Mouse (Mus musculus) forebrain, embryonic 13.5 days (tissue): ENCODE results near the gene Tspan8. TPM values are rescaled to one million over a fixed set of nuclear protein-coding genes. Genes with fewer than 3 reads are reported as not detected.
A peak's percentile ranks its signal among the peaks of the same experiment; 100 is the strongest.

Source experiments
- ATAC-seq: fragments of 200-750 bp; cut with Nextera tagmentation; 2 replicates; pipeline ENCODE4 v1.8.0; 2017
- H3K27ac ChIP-seq: fragments of 300-500 bp; sonication (generic); 2 replicates; pipeline ENCODE4 v1.5.1; 2015; ENCODE audit warnings: inconsistent platforms, mild to moderate bottlenecking, moderate library complexity
- H3K27me3 ChIP-seq: fragments of 300-500 bp; sonication (generic); 2 replicates; pipeline ENCODE4 v1.6.1; 2015; ENCODE audit warnings: mild to moderate bottlenecking, inconsistent platforms
- H3K36me3 ChIP-seq: fragments of 300-500 bp; sonication (generic); 2 replicates; pipeline ENCODE4 v1.6.1; 2015; ENCODE audit warnings: mild to moderate bottlenecking, inconsistent platforms; ENCODE audit not compliant: poor library complexity, severe bottlenecking
- H3K4me1 ChIP-seq: fragments of 300-500 bp; sonication (generic); 2 replicates; pipeline ENCODE4 v1.6.1; 2015; ENCODE audit warnings: inconsistent platforms
- H3K4me2 ChIP-seq: fragments of 300-500 bp; sonication (generic); 2 replicates; pipeline ENCODE4 v1.6.1; 2015; ENCODE audit warnings: inconsistent platforms, mild to moderate bottlenecking, moderate library complexity
- H3K4me3 ChIP-seq: fragments of 300-500 bp; sonication (generic); 2 replicates; pipeline ENCODE4 v1.5.1; 2015; ENCODE audit warnings: mild to moderate bottlenecking, inconsistent platforms
- H3K9ac ChIP-seq: fragments of 300-500 bp; sonication (generic); 2 replicates; pipeline ENCODE4 v1.6.1; 2015; ENCODE audit warnings: mild to moderate bottlenecking, inconsistent platforms
- H3K9me3 ChIP-seq: fragments of 300-500 bp; sonication (generic); replicated peaks from 2 replicates; pipeline ENCODE4 v1.6.1; 2016; ENCODE audit warnings: inconsistent platforms
- WGBS: fragments of 180-500 bp; shearing (Covaris S2); methylation state at CpG from one replicate; pipeline ENCODE4 v1.1.7; 2015; 5-methylcytosine and 5-hydroxymethylcytosine counted together
- polyA plus RNA-seq: library from polyadenylated mRNA; unstranded; fragments of >200 nt; fragmentation: Nextera tagmentation; extraction: Ambion mirVana; gene quantifications from 2 replicates; pipeline ENCODE4 v1.2.1, GENCODE M21; 2015

The Tspan8 gene
- not detected in 2 replicates for polyA plus RNA-seq

GRCm38 (mm10) chr10:115816511-115816910 lies at the start of gene Tspan8:
TSS of gene Tspan8 (plus strand) at chr10:115816832.
- Histone ChIP-seq H3K4me1 (no peaks in the 10 kb centered on the region), H3K27ac (no peak within 1 kb of the TSS), H3K27me3 (no peaks in the 10 kb centered on the region), H3K36me3 (no peaks in the 10 kb centered on the region), H3K4me3 (no peak within 1 kb of the TSS), H3K4me2 (no peak within 1 kb of the TSS), H3K9me3 (no peaks in the 10 kb centered on the region), H3K9ac (no peak within 1 kb of the TSS)
- no peak for ATAC-seq
- 55% methylated on average over 6 of the region's 6 CpGs for WGBS

- no peaks in the 10 kb centered on the region for H3K9me3 ChIP-seq
- H3K27me3 ChIP-seq = no peaks in the 10 kb centered on the region
- no peak for ATAC-seq
- H3K36me3 ChIP-seq = no peaks in the 10 kb centered on the region
- WGBS = 96% methylated on average over 8 of the region's 8 CpGs
- no peak overlapping the region for H3K4me3 ChIP-seq
- no peaks in the 10 kb centered on the region for H3K4me1 ChIP-seq
- no peak overlapping the region for H3K9ac ChIP-seq
- no peak overlapping the region for H3K4me2 ChIP-seq
- no peak overlapping the region for H3K27ac ChIP-seq
Measured at GRCm38 (mm10) chr10:115770032-115770431, 46.6 kb upstream of the Tspan8 start.

GRCm38 (mm10) chr10:115774451-115774850 lies 42.2 kb upstream of the Tspan8 start:
- H3K4me1 ChIP-seq = no peaks in the 10 kb centered on the region
- no peaks in the 10 kb centered on the region for H3K9me3 ChIP-seq
- H3K9ac ChIP-seq = no peak overlapping the region
- H3K4me2 ChIP-seq = no peak overlapping the region
- no peaks in the 10 kb centered on the region for H3K36me3 ChIP-seq
- 67% methylated on average over 4 of the region's 4 CpGs for WGBS
- no peak for ATAC-seq
- H3K27me3 ChIP-seq = no peaks in the 10 kb centered on the region
- no peak overlapping the region for H3K4me3 ChIP-seq
- H3K27ac ChIP-seq = no peak overlapping the region

GRCm38 (mm10) chr10:115775945-115776905 lies 40.4 kb upstream of the Tspan8 start:
- H3K4me3 ChIP-seq = no peak overlapping the region
- no peak overlapping the region for H3K27ac ChIP-seq
- H3K9me3 ChIP-seq = no peaks in the 10 kb centered on the region
- H3K9ac ChIP-seq = no peak overlapping the region
- H3K27me3 ChIP-seq = no peaks in the 10 kb centered on the region
- H3K36me3 ChIP-seq = no peaks in the 10 kb centered on the region
- H3K4me2 ChIP-seq = no peak overlapping the region
- WGBS = 68% methylated on average over 17 of the region's 17 CpGs
- no peaks in the 10 kb centered on the region for H3K4me1 ChIP-seq
- peak; percentile 74 for ATAC-seq

- Histone ChIP-seq H3K4me3 (no peak overlapping the region), H3K36me3 (no peaks in the 10 kb centered on the region), H3K27me3 (no peaks in the 10 kb centered on the region), H3K4me1 (no peaks in the 10 kb centered on the region), H3K9ac (no peak overlapping the region), H3K27ac (no peak overlapping the region), H3K9me3 (no peaks in the 10 kb centered on the region), H3K4me2 (no peak overlapping the region)
- 81% methylated on average over 5 of the region's 5 CpGs for WGBS
- no peak for ATAC-seq
Measured at GRCm38 (mm10) chr10:115777366-115777765, 39.3 kb upstream of the Tspan8 start.

GRCm38 (mm10) chr10:115778624-115779023 lies 38.0 kb upstream of the Tspan8 start:
- H3K4me2 ChIP-seq = no peak overlapping the region
- ATAC-seq = no peak
- H3K4me3 ChIP-seq = no peak overlapping the region
- H3K9me3 ChIP-seq = no peaks in the 10 kb centered on the region
- H3K27ac ChIP-seq = no peak overlapping the region
- H3K4me1 ChIP-seq = no peaks in the 10 kb centered on the region
- H3K9ac ChIP-seq = no peak overlapping the region
- WGBS = 38% methylated on average over 5 of the region's 5 CpGs
- H3K36me3 ChIP-seq = no peaks in the 10 kb centered on the region
- no peaks in the 10 kb centered on the region for H3K27me3 ChIP-seq

- Histone ChIP-seq H3K9me3 (no peaks in the 10 kb centered on the region), H3K4me1 (no peaks in the 10 kb centered on the region), H3K27ac (no peak overlapping the region), H3K9ac (no peak overlapping the region), H3K4me2 (no peak overlapping the region), H3K4me3 (no peak overlapping the region), H3K27me3 (no peaks in the 10 kb centered on the region), H3K36me3 (no peaks in the 10 kb centered on the region)
- 0 out of 2 replicates have a peak, but pooled peaks have one; percentile 40 for ATAC-seq
- 79% methylated on average over 11 of the region's 11 CpGs for WGBS
Measured at GRCm38 (mm10) chr10:115780239-115781016, 36.2 kb upstream of the Tspan8 start.

- H3K4me3 ChIP-seq = no peak overlapping the region
- no peaks in the 10 kb centered on the region for H3K27me3 ChIP-seq
- ATAC-seq = no peak
- no peak overlapping the region for H3K27ac ChIP-seq
- H3K9ac ChIP-seq = no peak overlapping the region
- H3K4me1 ChIP-seq = no peaks in the 10 kb centered on the region
- H3K36me3 ChIP-seq = no peaks in the 10 kb centered on the region
- no peak overlapping the region for H3K4me2 ChIP-seq
- 78% methylated on average over 2 of the region's 2 CpGs for WGBS
- H3K9me3 ChIP-seq = no peaks in the 10 kb centered on the region
Measured at GRCm38 (mm10) chr10:115783232-115783631, 33.4 kb upstream of the Tspan8 start.

- peaks cover 5% of the 10 kb centered on the region; the same call in 1 of the 2 replicates for H3K27me3 ChIP-seq
- H3K9ac ChIP-seq = no peak overlapping the region
- H3K4me1 ChIP-seq = no peaks in the 10 kb centered on the region
- no peaks in the 10 kb centered on the region for H3K36me3 ChIP-seq
- WGBS = 53% methylated on average over 2 of the region's 2 CpGs
- no peak for ATAC-seq
- H3K4me3 ChIP-seq = no peak overlapping the region
- H3K9me3 ChIP-seq = no peaks in the 10 kb centered on the region
- H3K27ac ChIP-seq = no peak overlapping the region
- H3K4me2 ChIP-seq = no peak overlapping the region
Measured at GRCm38 (mm10) chr10:115790788-115791187, 25.8 kb upstream of the Tspan8 start.

- WGBS = 21% methylated on average over 4 of the region's 4 CpGs
- H3K27me3 ChIP-seq = peaks cover 13% of the 10 kb centered on the region; the same call in 1 of the 2 replicates
- H3K4me3 ChIP-seq = no peak overlapping the region
Measured at GRCm38 (mm10) chr10:115796072-115796788, 20.4 kb upstream of the Tspan8 start.

GRCm38 (mm10) chr10:115801464-115801863 lies 15.2 kb upstream of the Tspan8 start:
- no peak for ATAC-seq
- H3K4me2 ChIP-seq = no peak overlapping the region
- H3K9ac ChIP-seq = no peak overlapping the region
- H3K9me3 ChIP-seq = no peaks in the 10 kb centered on the region
- H3K36me3 ChIP-seq = no peaks in the 10 kb centered on the region
- WGBS = 88% methylated on average over 3 of the region's 3 CpGs
- no peak overlapping the region for H3K27ac ChIP-seq
- H3K4me1 ChIP-seq = no peaks in the 10 kb centered on the region
- H3K27me3 ChIP-seq = peaks cover 8% of the 10 kb centered on the region; the same call in 1 of the 2 replicates
- H3K4me3 ChIP-seq = no peak overlapping the region

More at GRCm38 (mm10) chr10:115796072-115796788, 20.4 kb upstream of the Tspan8 start:
- Histone ChIP-seq H3K9ac (no peak overlapping the region), H3K36me3 (no peaks in the 10 kb centered on the region), H3K4me1 (no peaks in the 10 kb centered on the region), H3K9me3 (no peaks in the 10 kb centered on the region), H3K4me2 (no peak overlapping the region), H3K27ac (no peak overlapping the region)
- no peak for ATAC-seq
